Mouse (Mus musculus) C2C12 (cell line): ENCODE results near the gene Gnpat. TPM values are rescaled to one million over a fixed set of nuclear protein-coding genes. Genes with fewer than 3 reads are reported as not detected.

ENCODE experiments used
- H3K27me3 ChIP-seq: one replicate; pipeline ENCODE4 v1.6.1; 2011; ENCODE audit not compliant: control insufficient read depth, insufficient read depth, insufficient read length
- H3K36me3 ChIP-seq: one replicate; pipeline ENCODE4 v1.6.1; 2011; ENCODE audit not compliant: control insufficient read depth, insufficient read depth
- H3K4me3 ChIP-seq: one replicate; pipeline ENCODE4 v1.5.1; 2011; ENCODE audit warnings: mild to moderate bottlenecking, control low read depth; ENCODE audit not compliant: poor library complexity, insufficient read depth, severe bottlenecking
- H3K79me2 ChIP-seq: one replicate; pipeline ENCODE4 v1.6.1; 2011; ENCODE audit not compliant: control insufficient read depth, insufficient read depth
- H3K79me3 ChIP-seq: one replicate; pipeline ENCODE4 v1.6.1; 2011; ENCODE audit warnings: low read depth, control low read depth
- H3ac ChIP-seq: one replicate; pipeline ENCODE3; 2011; ENCODE audit warnings: low read depth; ENCODE audit not compliant: control insufficient read depth, insufficient read length
- CEBPB ChIP-seq: IDR thresholded peaks from one replicate; pipeline ENCODE4 v1.6.1; 2011; ENCODE audit warnings: low read depth, mild to moderate bottlenecking, control low read depth, moderate library complexity
- CTCF ChIP-seq: IDR thresholded peaks from one replicate; pipeline ENCODE4 v1.5.1; 2011; ENCODE audit not compliant: control insufficient read depth, insufficient read depth, insufficient read length
- FOSL1 ChIP-seq: IDR thresholded peaks from one replicate; pipeline ENCODE4 v1.8.0; 2011; ENCODE audit warnings: mild to moderate bottlenecking, low read length; ENCODE audit not compliant: poor library complexity, insufficient read depth, severe bottlenecking
- MAX ChIP-seq: IDR thresholded peaks from one replicate; pipeline ENCODE4 v1.6.1; 2011; ENCODE audit warnings: mild to moderate bottlenecking, control low read depth
- MYOD1 ChIP-seq: IDR thresholded peaks from one replicate; pipeline ENCODE4 v1.6.1; 2011; ENCODE audit warnings: low read depth; ENCODE audit not compliant: control insufficient read depth, insufficient read length
- MYOG ChIP-seq: IDR thresholded peaks from one replicate; pipeline ENCODE4 v1.6.1; 2011; ENCODE audit not compliant: control insufficient read depth, insufficient read length; ENCODE audit errors: extremely low read depth
- USF1 ChIP-seq: IDR thresholded peaks from one replicate; pipeline ENCODE4 v1.6.1; 2011; ENCODE audit warnings: low read depth, mild to moderate bottlenecking, control low read depth, moderate library complexity
- long read RNA-seq, 2 experiments: library from polyadenylated mRNA; unstranded; transcript quantifications; one replicate each; pipeline ENCODE4 v2.0.0; 2019 to 2020
- polyA plus RNA-seq: library from polyadenylated mRNA; unstranded; fragments of >200 nt; fragmentation: generic; extraction: Trizol; gene quantifications from one replicate; pipeline ENCODE4 v1.2.1, GENCODE M21; 2012; ENCODE audit warnings: missing spikeins

Gnpat gene
- polyA plus RNA-seq, result 59.9 TPM
- long read RNA-seq, experiment 1, transcript Gnpat-201 (16 exons, 2,984 nt), result major isoform, 33 of 41 reads
- long read RNA-seq, experiment 1, partial matches to known transcripts, result 2 of 41 reads
- long read RNA-seq, experiment 1, other reads (novel, unspliced or antisense), result 6 of 41 reads
- long read RNA-seq, experiment 2, transcript Gnpat-201 (16 exons, 2,984 nt), result major isoform, 240 of 293 reads
- long read RNA-seq, experiment 2, partial matches to known transcripts, result 19 of 293 reads
- long read RNA-seq, experiment 2, other reads (novel, unspliced or antisense), result 33 of 293 reads

- TF ChIP-seq USF1 (peak; percentile 65), CEBPB (no peak), FOSL1 (no peak), CTCF (no peak), MYOD1 (no peak), MAX (peak; percentile 92)
- H3K79me2 ChIP-seq, result peaks cover 99% of the 10 kb centered on the region
- H3K4me3 ChIP-seq, result peak within 1 kb of the TSS; percentile 72
- no peaks in the 10 kb centered on the region for H3K27me3 ChIP-seq
- peaks cover 60% of the 10 kb centered on the region for H3K79me3 ChIP-seq
- peaks cover 31% of the 10 kb centered on the region for H3K36me3 ChIP-seq
- H3ac ChIP-seq, result peak within 1 kb of the TSS; percentile 76
Measured at GRCm38 (mm10) chr8:124862321-124863162, at the start of gene Gnpat, which contains the start of gene 2810004N23Rik. TSS of gene Gnpat (plus strand) at chr8:124863033. TSS of gene 2810004N23Rik (minus strand) at chr8:124863120.

- no peak overlapping the region for H3ac ChIP-seq
- no peak for TF ChIP-seq MYOG
- no peak for TF ChIP-seq CEBPB
- no peak for TF ChIP-seq CTCF
- no peak for TF ChIP-seq USF1
- TF ChIP-seq MAX, result no peak
- no peak overlapping the region for H3K4me3 ChIP-seq
- H3K36me3 ChIP-seq, result no peaks in the 10 kb centered on the region
- H3K27me3 ChIP-seq, result peaks cover 35% of the 10 kb centered on the region
- no peaks in the 10 kb centered on the region for H3K79me2 ChIP-seq
- no peaks in the 10 kb centered on the region for H3K79me3 ChIP-seq
Measured at GRCm38 (mm10) chr8:124813326-124813725, 49.5 kb upstream of the Gnpat start.

- H3K36me3 ChIP-seq, result no peaks in the 10 kb centered on the region
- no peak overlapping the region for H3ac ChIP-seq
- no peak overlapping the region for H3K4me3 ChIP-seq
- H3K79me3 ChIP-seq, result no peaks in the 10 kb centered on the region
- H3K27me3 ChIP-seq, result peaks cover 46% of the 10 kb centered on the region
- no peaks in the 10 kb centered on the region for H3K79me2 ChIP-seq
- no peak for TF ChIP-seq MAX
- TF ChIP-seq USF1, result no peak
- no peak for TF ChIP-seq MYOD1
- TF ChIP-seq FOSL1, result no peak
- no peak for TF ChIP-seq CEBPB
- no peak for TF ChIP-seq CTCF
- TF ChIP-seq MYOG, result no peak
Measured at GRCm38 (mm10) chr8:124815870-124816269, 47.0 kb upstream of the Gnpat start.

GRCm38 (mm10) chr8:124816866-124817265 is 46.0 kb upstream of the Gnpat start:
- H3ac ChIP-seq, result no peak overlapping the region
- H3K79me3 ChIP-seq, result no peaks in the 10 kb centered on the region
- H3K27me3 ChIP-seq, result peaks cover 49% of the 10 kb centered on the region
- no peak for TF ChIP-seq CTCF
- no peak overlapping the region for H3K4me3 ChIP-seq
- H3K36me3 ChIP-seq, result no peaks in the 10 kb centered on the region
- no peaks in the 10 kb centered on the region for H3K79me2 ChIP-seq

GRCm38 (mm10) chr8:124817361-124817760 is 45.5 kb upstream of the Gnpat start:
- Histone ChIP-seq H3K4me3 (no peak overlapping the region), H3K79me2 (no peaks in the 10 kb centered on the region), H3K27me3 (peaks cover 48% of the 10 kb centered on the region), H3K79me3 (no peaks in the 10 kb centered on the region), H3ac (no peak overlapping the region), H3K36me3 (no peaks in the 10 kb centered on the region)
- TF ChIP-seq FOSL1 (no peak), CTCF (no peak), USF1 (no peak), CEBPB (no peak), MYOD1 (no peak), MAX (no peak), MYOG (no peak)

GRCm38 (mm10) chr8:124819612-124820115 is 43.2 kb upstream of the Gnpat start:
- TF ChIP-seq FOSL1 (no peak), MAX (no peak), USF1 (no peak), MYOG (no peak), MYOD1 (no peak), CTCF (no peak)
- H3K4me3 ChIP-seq, result no peak overlapping the region
- no peak overlapping the region for H3ac ChIP-seq
- H3K79me3 ChIP-seq, result no peaks in the 10 kb centered on the region
- H3K27me3 ChIP-seq, result peaks cover 41% of the 10 kb centered on the region
- H3K79me2 ChIP-seq, result no peaks in the 10 kb centered on the region
- H3K36me3 ChIP-seq, result no peaks in the 10 kb centered on the region
